Mouse (Mus musculus): ENCODE measurements around the gene Pakap.

Pakap gene

DNA sequence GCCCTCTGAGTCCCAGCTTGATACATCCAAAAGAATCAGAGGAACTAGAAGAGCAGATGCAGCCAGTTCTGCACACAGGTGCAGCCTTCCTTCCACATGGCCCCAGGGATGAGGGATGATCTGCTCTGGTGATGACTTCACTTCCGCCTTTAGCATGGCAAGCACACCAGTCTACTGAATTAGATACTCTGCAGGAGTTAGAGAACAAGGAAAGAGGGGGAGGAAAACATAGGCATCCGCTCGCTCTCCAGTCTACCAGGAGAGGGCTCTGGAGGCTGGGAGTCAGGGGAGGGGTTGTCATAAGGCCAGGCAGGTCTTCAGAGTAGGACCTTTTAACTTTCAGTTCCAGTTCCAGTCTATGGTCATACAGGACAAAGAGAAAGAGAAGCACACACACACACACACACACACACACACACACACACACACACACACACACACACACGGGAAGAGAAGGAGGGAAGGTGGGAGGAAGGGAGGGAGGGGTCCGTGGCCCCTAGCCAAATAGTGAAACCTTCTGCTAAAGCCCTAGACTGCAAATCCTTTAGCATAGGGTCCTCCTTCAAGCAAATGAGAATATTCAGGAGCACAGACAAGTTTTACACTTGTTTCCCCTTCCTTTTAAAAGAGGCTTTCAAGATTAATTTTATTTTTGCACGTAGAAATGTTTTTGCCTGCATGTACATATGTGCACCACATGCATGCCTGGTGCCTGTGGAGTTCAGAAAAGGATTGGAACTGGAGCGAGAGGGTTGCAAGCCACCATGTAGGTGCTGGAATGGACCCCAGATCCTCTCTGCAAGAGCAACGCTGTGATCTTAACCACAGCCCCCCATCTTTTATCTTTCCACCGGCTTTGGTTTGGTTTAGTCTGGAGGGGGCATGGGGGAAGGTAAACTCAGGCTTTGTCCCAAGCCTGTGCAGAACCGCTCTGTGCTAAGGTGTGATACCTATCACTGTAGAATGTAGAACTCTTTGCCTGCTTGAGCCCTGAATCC is 346.5 kb downstream of the Pakap start:
- no peak for DNase-seq (ENCODE audit: low spot score in 2 of 2)

DNA sequence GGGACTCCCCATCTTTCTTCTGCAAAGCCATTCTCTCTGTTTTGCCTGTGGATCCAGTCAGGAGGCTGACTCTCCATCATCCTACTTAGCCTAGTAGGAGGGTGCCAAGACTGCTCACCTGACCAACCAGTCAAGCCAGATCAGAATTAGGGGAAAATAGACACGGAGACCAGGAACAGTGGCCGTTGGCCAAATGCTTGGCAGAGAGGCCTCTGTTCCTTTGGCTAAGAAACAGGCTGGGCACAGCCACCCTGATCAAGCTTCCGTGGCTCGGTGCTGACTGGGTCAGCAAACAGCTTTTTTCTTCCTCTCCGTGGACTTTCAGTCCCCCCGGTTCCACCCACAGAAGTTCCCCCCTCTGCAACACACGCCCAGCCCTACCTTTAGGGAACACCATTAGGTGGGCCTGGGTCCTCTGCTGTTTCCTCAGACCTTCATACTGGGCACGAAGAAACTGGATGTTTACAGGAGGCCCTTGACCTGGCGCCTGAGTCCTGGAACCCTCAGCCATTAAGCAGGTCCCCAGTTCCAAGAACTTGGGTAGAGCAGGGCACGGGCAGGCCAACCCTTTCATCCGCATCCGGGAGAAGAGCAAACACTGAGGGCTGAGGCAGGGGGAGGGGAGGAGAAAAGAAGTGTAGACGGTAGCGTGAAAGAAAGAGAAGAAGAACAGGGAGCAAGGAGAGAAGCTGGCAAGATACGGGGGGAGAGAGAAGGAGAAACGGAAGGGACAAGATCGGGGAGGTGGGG is 347.4 kb downstream of the Pakap start:
- DNase-seq (ENCODE audit: low spot score in 2 of 2) = no peak

DNA sequence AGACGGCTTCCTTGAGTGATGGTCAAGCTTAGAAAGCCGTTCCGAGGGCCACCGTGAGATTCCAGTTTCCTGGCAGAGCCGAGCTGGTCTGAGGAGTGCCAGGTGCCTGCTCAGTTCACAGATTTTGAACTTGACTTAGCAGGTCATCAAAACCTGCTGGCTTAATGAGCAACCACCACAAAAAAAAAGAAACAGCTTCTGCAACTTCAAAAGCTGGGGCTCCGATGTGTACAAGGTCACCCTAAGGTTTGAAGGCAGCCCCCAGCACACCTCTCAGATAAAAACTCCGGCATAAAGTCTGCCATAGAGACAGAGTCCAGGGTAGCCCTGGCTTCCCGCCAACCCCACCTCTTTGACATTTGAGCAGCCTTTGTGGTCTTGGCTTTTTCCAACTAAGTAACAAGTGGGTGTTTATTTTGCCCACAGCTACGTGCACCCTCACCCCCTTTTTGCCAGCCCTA is 348.3 kb downstream of the Pakap start, which contains the start of gene D630039A03Rik:
D630039A03Rik (minus strand) TSS at position 97 of the 461 bp plus-strand sequence.
- DNase-seq (ENCODE audit: low spot score in 2 of 2) = no peak

DNA sequence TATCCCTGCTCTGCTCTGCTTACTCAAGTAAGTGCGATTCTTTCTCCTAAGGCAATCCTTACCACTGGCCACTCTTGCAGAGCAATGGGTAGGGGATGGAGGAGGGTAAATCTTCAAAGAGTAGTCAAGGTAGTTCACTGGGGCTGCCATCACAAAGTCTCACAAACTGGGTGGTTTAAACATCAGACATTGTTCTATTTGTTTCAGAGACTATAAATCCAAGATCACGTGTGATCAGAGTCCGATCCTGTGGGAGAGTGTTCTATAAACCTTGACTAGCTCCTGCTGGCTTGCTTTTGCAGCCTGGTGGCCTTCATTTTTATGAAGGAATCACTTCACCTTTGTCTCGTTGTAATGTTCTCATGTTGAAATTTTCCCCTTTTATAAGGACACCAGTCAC is 348.7 kb downstream of the Pakap start:
- no peak for DNase-seq (ENCODE audit: low spot score in 2 of 2)

DNA sequence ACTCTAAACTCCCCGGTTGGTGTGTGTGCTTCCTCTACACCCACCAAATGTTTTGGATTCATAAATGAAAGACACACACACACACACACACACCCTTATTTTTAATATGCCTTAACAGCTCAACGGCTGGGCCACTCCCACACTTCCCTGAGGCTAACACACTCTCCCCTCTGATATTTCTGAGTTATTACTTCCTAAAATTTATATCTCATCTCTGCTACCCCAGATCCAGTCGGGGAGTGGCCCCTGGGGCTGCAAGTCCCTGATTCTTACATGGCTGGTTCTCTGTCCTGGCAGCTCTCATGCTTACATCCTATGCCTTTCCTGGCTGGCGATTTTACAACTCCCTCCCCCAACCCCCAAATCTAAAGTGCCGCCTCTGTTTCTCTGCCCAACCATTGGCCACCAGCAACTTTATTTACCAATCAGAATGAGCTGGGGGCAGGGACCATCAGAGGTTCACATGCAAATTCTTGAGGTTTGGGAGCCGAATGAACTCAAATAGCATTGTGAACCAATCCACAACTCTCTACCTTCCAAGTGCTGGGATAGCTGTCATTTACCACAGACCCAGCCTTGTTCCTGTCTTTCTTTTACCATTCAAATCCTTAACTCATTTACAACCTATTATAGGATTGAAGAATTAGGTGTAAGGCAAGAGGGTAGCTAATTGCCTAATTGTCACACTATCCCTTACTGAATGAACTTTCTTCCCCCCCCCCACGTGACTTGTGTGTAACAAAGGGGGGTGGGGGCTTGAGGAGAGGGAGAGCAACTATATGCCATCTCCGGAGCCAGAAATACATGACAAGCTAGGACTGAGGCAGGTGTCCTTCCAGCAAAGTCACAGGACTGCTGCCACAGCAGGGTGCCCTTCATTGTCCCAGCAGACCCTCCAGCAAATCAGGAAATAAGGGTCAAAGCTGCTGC is 351.8 kb downstream of the Pakap start:
- no peak for DNase-seq (ENCODE audit: low spot score in 2 of 2)

DNA sequence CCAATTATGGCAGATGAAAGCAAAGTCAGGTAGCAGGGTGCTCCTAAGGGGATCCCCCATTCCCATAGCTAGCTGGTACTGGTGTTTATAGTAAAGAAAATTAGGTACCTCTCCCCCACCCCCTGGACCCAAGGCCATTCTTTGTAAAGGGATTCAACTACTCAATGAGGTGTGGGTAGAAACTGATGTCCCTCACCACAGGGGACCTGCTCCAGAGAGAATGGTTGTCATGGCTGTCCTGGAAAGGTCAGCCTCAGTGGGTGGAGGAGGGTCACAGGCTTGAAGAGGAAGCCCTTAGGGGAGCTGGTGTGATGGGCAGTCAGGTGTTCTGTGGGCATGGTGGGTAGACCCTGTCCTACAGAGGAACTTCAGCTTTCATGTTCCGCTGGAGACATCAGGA is 352.5 kb downstream of the Pakap start:
- DNase-seq (ENCODE audit: low spot score in 2 of 2) = no peak

DNA sequence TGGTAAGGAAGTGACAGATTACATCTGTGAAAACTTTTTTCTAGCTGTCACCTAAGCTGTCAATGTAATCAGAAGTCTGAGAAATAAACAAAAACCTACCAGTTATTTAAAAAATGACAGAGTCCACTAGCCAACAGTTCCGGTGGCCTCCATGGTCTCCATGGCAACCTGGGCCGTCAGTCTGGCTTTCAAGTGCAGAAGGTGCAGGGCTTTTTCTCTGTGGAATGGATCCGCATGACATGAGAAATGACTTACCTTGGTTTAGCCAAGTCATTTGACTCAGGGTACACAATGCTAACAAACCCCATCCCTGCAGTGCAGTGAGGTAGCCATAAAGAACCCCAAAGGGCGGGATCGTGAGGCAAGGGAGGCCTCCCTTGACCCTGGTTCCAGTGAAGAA is 354.2 kb downstream of the Pakap start:
- DNase-seq (ENCODE audit: low spot score in 2 of 2) = no peak

DNA sequence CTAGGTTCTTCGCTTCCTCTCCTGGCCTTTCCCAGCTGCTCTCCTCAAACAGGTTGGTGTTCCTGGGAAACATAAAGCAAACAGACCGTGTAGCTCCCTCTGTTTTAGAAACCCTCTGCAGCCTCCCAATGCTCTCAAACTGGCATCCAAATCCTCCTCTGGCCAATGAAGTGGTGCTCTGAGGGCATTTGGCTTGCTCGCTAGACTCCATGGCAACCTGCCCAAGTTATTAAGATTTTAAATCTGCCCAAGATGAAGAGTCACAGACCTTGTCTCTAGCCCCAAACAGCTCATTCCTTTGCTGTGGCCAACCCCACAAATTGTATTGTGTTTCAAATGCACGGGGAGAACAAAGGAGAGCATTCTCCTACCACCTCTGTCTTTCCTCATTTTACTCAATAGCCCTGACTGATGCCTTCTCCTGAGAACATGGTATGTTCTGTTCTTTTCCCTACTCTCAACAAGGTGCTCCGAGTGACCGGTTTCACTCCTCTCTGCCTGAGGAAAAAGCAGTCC is 356.6 kb downstream of the Pakap start:
- DNase-seq (ENCODE audit: low spot score in 2 of 2) = no peak

DNA sequence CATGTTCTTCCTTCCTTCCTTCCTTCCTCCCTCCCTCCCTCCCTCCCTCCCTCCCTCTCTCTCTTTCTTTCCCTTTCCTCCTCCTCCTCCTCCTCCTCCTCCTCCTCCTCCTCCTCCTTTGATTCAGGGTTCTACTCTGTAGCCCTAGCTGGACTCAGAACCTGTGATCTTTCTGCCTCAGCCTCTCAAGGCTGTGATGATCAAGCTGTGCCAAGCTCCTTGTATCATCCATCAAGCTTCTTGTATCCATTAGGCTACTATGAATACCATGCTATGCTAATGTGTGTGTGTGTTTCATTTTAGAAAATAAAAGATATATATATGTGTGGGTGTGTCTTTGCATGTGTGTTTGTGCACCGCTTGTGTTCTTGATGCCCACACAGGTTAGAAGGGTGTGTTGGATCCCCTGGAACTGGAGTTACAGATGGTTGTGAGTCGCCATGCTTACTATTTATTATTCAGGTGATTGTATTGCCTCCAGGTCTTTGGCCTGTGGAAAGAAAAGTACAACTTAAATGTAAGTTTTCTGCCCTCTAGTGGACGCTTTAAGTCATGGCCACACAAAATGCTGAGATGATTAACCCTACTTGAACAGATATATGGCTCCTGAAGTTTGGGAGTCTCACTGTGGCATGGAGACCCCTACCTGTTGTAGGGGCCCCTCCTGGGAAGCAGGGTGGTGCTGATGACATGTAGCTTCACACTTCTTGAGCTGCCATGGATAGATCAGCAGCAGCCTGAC is 359.7 kb downstream of the Pakap start:
- DNase-seq (ENCODE audit: low spot score in 2 of 2) = no peak

DNA sequence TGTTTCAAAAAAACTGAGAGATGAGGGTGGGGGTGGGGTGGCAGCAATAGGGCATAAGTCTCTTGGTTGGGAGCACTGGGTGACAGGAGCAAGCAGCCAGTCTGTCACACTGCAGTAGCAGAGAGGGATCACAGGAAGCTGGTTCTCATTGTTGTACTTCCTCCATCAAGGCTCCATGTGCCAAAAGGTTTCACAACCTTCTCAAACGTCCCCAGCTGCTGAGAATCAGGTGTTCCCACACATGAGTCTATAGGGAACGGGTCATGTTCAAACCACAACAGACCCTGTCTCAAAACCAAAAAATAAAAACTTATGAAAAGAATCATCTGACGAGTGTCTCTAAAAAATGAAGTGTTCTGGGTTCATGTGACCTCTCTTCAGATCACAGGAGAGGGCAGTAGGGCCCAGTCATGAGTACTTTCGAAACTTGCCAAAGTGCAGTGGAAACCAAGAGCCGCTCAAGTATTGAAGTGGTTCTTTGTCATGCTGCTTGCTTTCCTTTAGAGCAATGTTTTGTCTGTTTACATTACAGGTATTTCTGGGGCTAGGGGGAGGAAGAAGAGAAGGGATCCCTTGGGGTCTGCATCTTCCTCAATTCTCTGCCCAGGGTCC is 362.7 kb downstream of the Pakap start:
- no peak for DNase-seq (ENCODE audit: low spot score in 2 of 2)

DNA sequence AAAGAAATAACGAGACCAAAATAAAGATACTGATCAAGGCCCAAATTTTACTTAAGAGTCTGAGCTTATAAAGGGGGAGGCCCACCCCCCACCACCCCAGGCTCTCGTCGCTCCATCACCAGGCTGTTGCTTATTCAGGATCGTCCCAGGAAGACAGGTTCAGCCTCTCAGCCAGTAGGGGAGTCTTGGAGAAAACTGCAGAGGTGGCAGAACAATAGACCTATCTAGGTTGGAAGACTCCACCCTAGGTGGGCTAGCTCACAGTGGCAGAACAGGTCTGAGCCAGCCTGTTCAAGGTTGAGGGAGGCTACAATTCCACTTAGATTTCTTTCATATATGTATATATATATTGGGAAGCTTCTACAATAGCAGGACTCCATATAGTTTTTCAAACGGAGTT is 366.2 kb downstream of the Pakap start:
- DNase-seq (ENCODE audit: low spot score in 2 of 2) = no peak

DNA sequence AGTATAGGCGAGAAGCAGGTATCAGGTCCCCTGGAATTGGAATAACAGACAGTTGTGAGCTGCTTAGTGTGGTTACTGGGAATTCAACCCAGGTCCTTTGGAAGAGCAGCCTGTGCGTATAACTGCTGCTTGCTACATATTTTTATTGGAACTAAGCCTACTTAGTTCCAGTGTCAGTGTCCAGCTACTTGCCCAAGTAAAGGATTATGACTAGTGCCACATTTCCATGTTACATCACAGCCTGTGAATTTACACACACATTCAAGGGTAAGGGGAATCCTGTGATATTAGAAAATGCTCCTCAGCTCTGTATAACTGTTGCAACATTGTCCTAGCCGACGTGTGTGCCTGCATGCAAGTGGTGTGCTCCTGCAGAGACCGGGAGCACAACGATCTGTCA is 369.3 kb downstream of the Pakap start:
- no peak for DNase-seq (ENCODE audit: low spot score in 2 of 2)

DNA sequence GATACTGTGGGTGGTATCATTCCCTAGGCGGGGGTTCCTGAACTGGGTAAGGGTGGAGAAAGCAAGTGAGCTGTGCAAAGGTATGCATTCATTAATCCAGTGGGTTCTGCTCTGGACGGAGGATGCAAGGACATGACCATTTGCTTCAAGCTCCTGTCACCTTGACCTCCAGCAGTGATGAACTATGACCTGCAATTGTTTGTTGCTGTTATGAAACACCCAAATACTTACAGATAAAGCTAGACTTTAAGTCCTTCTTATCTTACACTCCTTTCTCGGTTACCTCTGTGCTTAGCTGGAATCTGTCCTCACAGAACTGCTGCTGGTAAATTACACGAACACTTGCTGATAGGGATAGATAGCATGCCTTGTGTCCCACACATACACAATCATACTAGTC is 372.7 kb downstream of the Pakap start:
- no peak for DNase-seq (ENCODE audit: low spot score in 2 of 2)

DNA sequence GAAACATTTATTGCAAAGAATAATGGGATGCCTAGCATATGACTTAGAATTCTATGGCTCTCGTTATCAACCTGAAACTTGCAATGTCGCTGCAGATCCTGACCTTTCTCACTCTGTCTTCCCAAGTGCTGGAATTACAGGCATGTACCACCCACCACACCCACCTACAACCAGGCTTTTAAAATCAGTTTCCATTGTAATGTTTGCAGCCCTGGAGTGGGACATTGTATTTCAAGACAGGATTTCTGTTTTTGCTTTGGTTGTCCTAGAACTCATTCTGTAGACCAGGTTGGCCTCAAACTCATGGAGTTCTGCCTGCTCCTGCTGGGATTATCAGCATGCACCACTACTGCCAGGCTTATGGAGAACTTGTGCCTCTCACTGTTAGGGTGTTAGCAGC is 374.9 kb downstream of the Pakap start:
- DNase-seq (ENCODE audit: low spot score in 2 of 2) = no peak

Data from spleen, postnatal 14 days (tissue).